Mouse (Mus musculus) liver, embryonic 11.5 days (tissue): Measurements from ENCODE around the gene Grk1. TPM values are rescaled to one million over a fixed set of nuclear protein-coding genes. Genes with fewer than 3 reads are reported as not detected.

Source experiments
- ATAC-seq: fragments of 200-750 bp; cut with Nextera tagmentation; replicated peaks from 2 replicates; pipeline ENCODE4 v1.8.0; 2017; ENCODE audit warnings: moderate number of reproducible peaks, mild to moderate bottlenecking, moderate TSS enrichment, moderate library complexity; ENCODE audit not compliant: low FRiP score
- DNase-seq: peaks from one replicate; pipeline ENCODE4 v3.0.0-alpha.2; 2017; ENCODE audit warnings: low spot score
- H3K27ac ChIP-seq: fragments of 300-500 bp; sonication (generic); 2 replicates; pipeline ENCODE4 v1.5.1; 2014; ENCODE audit warnings: mild to moderate bottlenecking, low read depth, low read length, control low read depth
- H3K27me3 ChIP-seq: fragments of 300-500 bp; sonication (generic); replicated peaks from 2 replicates; pipeline ENCODE4 v1.6.1; 2014; ENCODE audit warnings: low read length, mixed read lengths; ENCODE audit not compliant: control insufficient read depth, insufficient read depth
- H3K36me3 ChIP-seq: fragments of 300-500 bp; sonication (generic); 2 replicates; pipeline ENCODE4 v1.6.1; 2014; ENCODE audit warnings: mild to moderate bottlenecking, low read length, moderate library complexity, mixed read lengths; ENCODE audit not compliant: control insufficient read depth, insufficient read depth
- H3K4me1 ChIP-seq: fragments of 300-500 bp; sonication (generic); replicated peaks from 2 replicates; pipeline ENCODE4 v1.6.1; 2014; ENCODE audit warnings: low read length, mixed read lengths; ENCODE audit not compliant: control insufficient read depth, insufficient read depth
- H3K4me2 ChIP-seq: fragments of 300-500 bp; sonication (generic); 2 replicates; pipeline ENCODE4 v1.6.1; 2014; ENCODE audit warnings: mild to moderate bottlenecking, control low read depth, moderate library complexity
- H3K4me3 ChIP-seq: fragments of 300-500 bp; sonication (generic); 2 replicates; pipeline ENCODE4 v1.5.1; 2014; ENCODE audit warnings: low read depth, low read length, control low read depth
- H3K9ac ChIP-seq: fragments of 300-500 bp; sonication (generic); 2 replicates; pipeline ENCODE4 v1.6.1; 2014; ENCODE audit warnings: low read depth, low read length, control low read depth
- H3K9me3 ChIP-seq: fragments of 300-500 bp; sonication (generic); 2 replicates; pipeline ENCODE4 v1.6.1; 2016; ENCODE audit warnings: low read length, inconsistent platforms, mixed read lengths; ENCODE audit not compliant: control insufficient read depth
- WGBS: fragments of 180-500 bp; shearing (Covaris S2); extraction: QIAGEN DNeasy Blood & Tissue Kit; methylation state at CpG from one replicate; pipeline ENCODE4 v1.1.7; 2014; 5-methylcytosine and 5-hydroxymethylcytosine counted together
- polyA plus RNA-seq: library from polyadenylated mRNA; unstranded; fragments of >200 nt; fragmentation: Nextera tagmentation; extraction: Ambion mirVana; gene quantifications from 2 replicates; pipeline ENCODE4 v1.2.1, GENCODE M21; 2014

The Grk1 gene
- polyA plus RNA-seq, 1 experiment from 2014 or later, result 0.07 TPM

- 23% methylated on average over 10 of the region's 10 CpGs for WGBS
- DNase-seq, result no peak
- H3K4me2 ChIP-seq, result no peak within 1 kb of the TSS
- H3K27me3 ChIP-seq, result peaks cover 32% of the 10 kb centered on the region
- H3K9ac ChIP-seq, result no peak within 1 kb of the TSS
- no peak for ATAC-seq
- H3K4me3 ChIP-seq, result no peak within 1 kb of the TSS
- no peak within 1 kb of the TSS for H3K27ac ChIP-seq
- no peaks in the 10 kb centered on the region for H3K4me1 ChIP-seq
- H3K9me3 ChIP-seq, result no peaks in the 10 kb centered on the region
- no peaks in the 10 kb centered on the region for H3K36me3 ChIP-seq
These were observed 30.0 kb downstream of the Grk1 start, which contains the start of gene Tmem255b for GRCm38 (mm10) chr8:13434889-13435288. Gene Tmem255b (plus strand): TSS chr8:13435189.

GRCm38 (mm10) chr8:13436052-13436451, 31.2 kb downstream of the Grk1 start:
- WGBS, result 12% methylated on average over 8 of the region's 8 CpGs
- Histone ChIP-seq H3K9me3 (no peaks in the 10 kb centered on the region), H3K4me2 (no peak overlapping the region), H3K4me3 (no peak overlapping the region), H3K4me1 (no peaks in the 10 kb centered on the region), H3K36me3 (no peaks in the 10 kb centered on the region), H3K27me3 (peaks cover 32% of the 10 kb centered on the region), H3K27ac (no peak overlapping the region), H3K9ac (no peak overlapping the region)
- DNase-seq (no peak), ATAC-seq (no peak)

- ATAC-seq, result no peak
- H3K4me3 ChIP-seq, result no peak overlapping the region
- H3K4me2 ChIP-seq, result no peak overlapping the region
- H3K27me3 ChIP-seq, result peaks cover 32% of the 10 kb centered on the region
- H3K36me3 ChIP-seq, result no peaks in the 10 kb centered on the region
- no peak for DNase-seq
- H3K27ac ChIP-seq, result no peak overlapping the region
- no peak overlapping the region for H3K9ac ChIP-seq
- WGBS, result 42% methylated on average over 2 of the region's 2 CpGs
- no peaks in the 10 kb centered on the region for H3K9me3 ChIP-seq
- no peaks in the 10 kb centered on the region for H3K4me1 ChIP-seq
These were observed 32.6 kb downstream of the Grk1 start for GRCm38 (mm10) chr8:13437531-13437930.

DNA sequence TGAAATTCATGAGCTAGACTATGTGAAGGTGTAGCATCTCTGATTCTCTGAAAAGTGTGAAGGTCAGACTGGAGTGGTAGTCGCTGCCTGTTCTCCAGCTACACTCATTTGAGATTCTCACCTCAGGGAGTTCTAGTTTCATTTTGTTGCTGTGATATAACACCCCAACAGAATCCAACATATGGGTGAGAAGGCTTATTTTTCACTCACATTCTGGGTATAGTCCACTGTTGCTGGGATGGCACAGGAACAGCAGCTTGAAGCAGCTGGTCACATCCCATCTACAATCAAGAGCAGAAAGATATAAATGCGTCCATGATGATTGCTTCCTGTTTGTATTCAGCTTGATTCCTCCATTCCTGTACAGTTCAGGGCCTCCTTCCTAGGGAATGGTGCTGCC, 37.3 kb downstream of the Grk1 start:
- 87% methylated on average over 2 of the region's 2 CpGs for WGBS
- no peaks in the 10 kb centered on the region for H3K9me3 ChIP-seq
- DNase-seq (no peak), ATAC-seq (no peak)
- H3K4me3 ChIP-seq, result no peak overlapping the region
- no peak overlapping the region for H3K4me2 ChIP-seq
- no peaks in the 10 kb centered on the region for H3K36me3 ChIP-seq
- no peak overlapping the region for H3K9ac ChIP-seq
- H3K27me3 ChIP-seq, result peaks cover under 1% of the 10 kb centered on the region; the same call in 1 of the 2 replicates
- H3K27ac ChIP-seq, result no peak overlapping the region
- no peaks in the 10 kb centered on the region for H3K4me1 ChIP-seq

- no peak overlapping the region for H3K4me2 ChIP-seq
- no peaks in the 10 kb centered on the region for H3K36me3 ChIP-seq
- H3K27me3 ChIP-seq, result no peaks in the 10 kb centered on the region
- no peak overlapping the region for H3K27ac ChIP-seq
- H3K9ac ChIP-seq, result no peak overlapping the region
- H3K4me3 ChIP-seq, result no peak overlapping the region
- no peak for DNase-seq
- ATAC-seq, result no peak
- 82% methylated on average over 6 of the region's 6 CpGs for WGBS
- H3K9me3 ChIP-seq, result no peaks in the 10 kb centered on the region
- no peaks in the 10 kb centered on the region for H3K4me1 ChIP-seq
These were observed 41.6 kb downstream of the Grk1 start for GRCm38 (mm10) chr8:13446456-13446855.

DNA sequence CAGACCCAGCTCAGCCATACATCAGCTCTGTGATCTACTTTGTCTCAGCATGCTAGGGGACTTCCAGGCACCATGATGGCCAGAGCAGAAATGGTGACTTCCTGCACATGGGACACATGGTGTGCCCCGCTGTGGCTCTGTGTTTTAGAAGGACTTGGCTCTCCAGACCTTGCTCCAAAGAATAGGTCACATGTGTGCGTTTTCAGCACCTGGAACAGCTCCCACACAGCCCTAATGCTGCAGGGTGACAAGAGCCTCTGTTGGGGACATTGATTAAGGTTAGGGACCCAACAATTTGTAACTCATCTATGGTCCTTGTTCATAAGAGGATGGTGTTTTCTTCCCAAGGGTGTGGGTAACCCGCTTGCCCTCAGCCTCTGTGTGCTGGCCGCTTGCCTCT, 43.3 kb downstream of the Grk1 start:
- no peaks in the 10 kb centered on the region for H3K27me3 ChIP-seq
- no peak overlapping the region for H3K4me3 ChIP-seq
- 53% methylated on average over 4 of the region's 4 CpGs for WGBS
- H3K27ac ChIP-seq, result no peak overlapping the region
- DNase-seq, result peak; percentile 47
- ATAC-seq, result no peak
- H3K36me3 ChIP-seq, result no peaks in the 10 kb centered on the region
- H3K4me1 ChIP-seq, result no peaks in the 10 kb centered on the region
- H3K9me3 ChIP-seq, result no peaks in the 10 kb centered on the region
- no peak overlapping the region for H3K9ac ChIP-seq
- H3K4me2 ChIP-seq, result no peak overlapping the region

- 60% methylated on average over 6 of the region's 6 CpGs for WGBS
- no peak for DNase-seq
These were observed 46.9 kb downstream of the Grk1 start for GRCm38 (mm10) chr8:13451747-13452277.

DNA sequence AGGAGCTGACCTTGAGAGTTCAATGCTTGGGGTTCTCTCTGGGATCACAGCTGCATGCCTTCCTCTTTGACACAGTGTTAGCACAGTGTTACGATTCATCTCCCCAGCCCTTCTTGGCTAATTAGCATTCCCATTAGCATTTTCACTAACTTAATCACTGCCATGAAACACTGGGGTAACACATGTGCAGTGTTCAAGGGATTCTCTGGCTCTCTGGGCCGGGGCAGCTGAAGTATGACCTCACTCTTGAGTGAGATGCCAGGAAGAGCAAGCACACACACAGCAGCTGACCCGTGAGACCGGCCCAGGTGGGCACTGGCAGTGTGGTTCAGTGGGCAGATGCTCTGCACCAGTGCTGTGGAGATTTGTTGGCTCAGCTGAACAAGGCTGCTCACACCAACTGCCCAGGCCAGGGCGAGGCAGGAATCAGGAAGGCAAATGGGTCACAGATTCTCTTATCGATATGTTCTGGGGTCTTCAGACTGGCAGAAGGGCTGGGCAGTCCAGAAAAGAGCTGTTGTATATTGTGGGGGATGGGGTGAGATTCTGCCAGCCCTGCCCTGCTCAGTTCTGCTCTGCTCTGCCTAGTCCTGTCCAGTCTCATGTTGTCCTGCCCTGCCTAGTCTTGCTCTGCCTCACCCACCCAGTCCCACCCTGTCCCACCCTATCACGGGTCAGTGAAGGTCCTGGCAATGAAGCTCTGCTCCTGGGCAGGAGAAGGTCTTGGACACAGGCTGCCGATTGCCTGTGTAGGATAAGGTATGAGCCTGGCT, 49.6 kb downstream of the Grk1 start:
- 72% methylated on average over 8 of the region's 8 CpGs for WGBS
- Histone ChIP-seq H3K4me1 (no peaks in the 10 kb centered on the region), H3K4me3 (no peak overlapping the region)

More at GRCm38 (mm10) chr8:13451747-13452277, 46.9 kb downstream of the Grk1 start:
- Histone ChIP-seq H3K4me2 (no peak overlapping the region), H3K9me3 (no peaks in the 10 kb centered on the region), H3K4me3 (no peak overlapping the region), H3K9ac (no peak overlapping the region), H3K4me1 (no peaks in the 10 kb centered on the region), H3K27me3 (no peaks in the 10 kb centered on the region), H3K27ac (no peak overlapping the region), H3K36me3 (no peaks in the 10 kb centered on the region)
- ATAC-seq, result no peak

GRCm38 (mm10) chr8:13455295-13455694, 50.4 kb downstream of the Grk1 start:
- no peaks in the 10 kb centered on the region for H3K36me3 ChIP-seq
- H3K4me1 ChIP-seq, result no peaks in the 10 kb centered on the region
- no peaks in the 10 kb centered on the region for H3K9me3 ChIP-seq
- no peaks in the 10 kb centered on the region for H3K27me3 ChIP-seq
- 26% methylated on average over 2 of the region's 2 CpGs for WGBS
- no peak for DNase-seq
- no peak overlapping the region for H3K27ac ChIP-seq
- no peak for ATAC-seq
- H3K4me2 ChIP-seq, result no peak overlapping the region
- H3K4me3 ChIP-seq, result no peak overlapping the region
- no peak overlapping the region for H3K9ac ChIP-seq

More for the DNA sequence above, 49.6 kb downstream of the Grk1 start:
- ATAC-seq (no peak), DNase-seq (no peak)
- H3K4me2 ChIP-seq, result no peak overlapping the region
- no peak overlapping the region for H3K27ac ChIP-seq
- H3K9ac ChIP-seq, result no peak overlapping the region
- no peaks in the 10 kb centered on the region for H3K27me3 ChIP-seq
- H3K36me3 ChIP-seq, result no peaks in the 10 kb centered on the region
- H3K9me3 ChIP-seq, result no peaks in the 10 kb centered on the region
